Mouse (Mus musculus): ENCODE measurements at regions not wholly inside any gene's neighbourhood (a gene's known extent, or its start where the extent isn't known, plus 50 kb on each side); places are given as distances from the start of the nearest gene placed in this dataset.

GRCm38 (mm10) chr5:82472146-82472545, 882.8 kb downstream of the Tecrl start:
- no peak for DNase-seq (ENCODE audit: low spot score in 2 of 2)

DNA sequence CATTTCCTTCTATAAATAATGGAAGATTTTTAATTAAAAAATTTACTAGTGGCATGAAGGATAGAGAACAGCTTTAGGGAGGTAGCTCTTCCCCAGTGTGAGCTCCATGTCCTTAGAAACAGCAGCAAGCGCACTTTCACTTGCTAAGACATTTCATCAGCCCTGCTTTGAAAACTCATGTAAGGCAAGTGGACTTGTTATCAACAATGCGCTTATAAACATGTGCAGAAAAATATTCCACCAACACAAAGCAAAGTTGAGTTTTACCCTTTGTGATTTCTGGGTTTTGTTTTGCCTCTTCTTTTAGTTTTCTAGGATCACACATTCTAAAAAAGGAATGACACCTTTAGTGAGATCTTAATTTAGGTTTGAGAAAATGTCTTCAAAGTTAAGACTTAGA, 890.7 kb downstream of the Tecrl start:
- no peak for DNase-seq (ENCODE audit: low spot score in 2 of 2)

DNA sequence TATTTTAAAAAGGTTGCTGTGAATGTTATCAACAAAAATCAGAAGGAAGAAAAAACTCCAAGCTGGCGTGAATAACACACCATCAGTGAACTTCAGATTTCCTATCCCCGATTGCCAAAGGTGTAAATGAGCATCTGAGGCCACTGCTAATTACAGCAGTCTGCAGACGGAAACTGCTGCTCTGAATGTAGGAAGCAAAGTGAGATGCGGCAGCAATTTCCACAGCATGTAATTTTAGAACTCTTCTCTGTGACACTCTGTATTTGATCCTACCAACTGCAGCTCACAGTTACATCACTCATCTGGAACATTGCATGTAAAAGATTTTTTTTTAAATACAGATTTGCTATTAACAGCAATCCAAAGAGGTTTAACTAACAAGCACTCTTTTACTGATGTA, 913.7 kb downstream of the Tecrl start:
- no peak for DNase-seq (ENCODE audit: low spot score in 2 of 2)

DNA sequence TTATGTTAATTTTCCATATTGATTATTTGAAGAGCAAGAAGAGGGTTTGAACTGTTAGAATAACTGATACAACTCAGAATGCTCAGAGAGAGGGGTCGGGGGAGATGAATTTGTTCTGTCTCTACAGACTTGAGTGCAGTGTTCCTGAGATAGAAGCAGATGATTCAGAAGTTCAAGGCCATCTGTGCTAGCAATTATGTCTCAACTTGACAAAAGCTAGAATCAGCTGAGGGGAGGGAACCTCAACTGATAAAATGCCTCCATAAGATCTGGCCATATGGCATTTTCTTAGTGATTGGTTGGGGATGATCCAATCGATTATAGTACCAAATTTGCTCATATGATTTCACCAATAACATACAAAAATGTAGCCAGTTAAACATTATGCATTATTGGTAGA, 914.9 kb downstream of the Tecrl start:
- DNase-seq (ENCODE audit: low spot score in 2 of 2) = no peak

GRCm38 (mm10) chr5:82420396-82420795, 934.6 kb downstream of the Tecrl start:
- no peak for DNase-seq (ENCODE audit: low spot score in 2 of 2)

GRCm38 (mm10) chr5:82396632-82397234, 958.3 kb downstream of the Tecrl start:
- DNase-seq (ENCODE audit: low spot score in 2 of 2) = no peak

DNA sequence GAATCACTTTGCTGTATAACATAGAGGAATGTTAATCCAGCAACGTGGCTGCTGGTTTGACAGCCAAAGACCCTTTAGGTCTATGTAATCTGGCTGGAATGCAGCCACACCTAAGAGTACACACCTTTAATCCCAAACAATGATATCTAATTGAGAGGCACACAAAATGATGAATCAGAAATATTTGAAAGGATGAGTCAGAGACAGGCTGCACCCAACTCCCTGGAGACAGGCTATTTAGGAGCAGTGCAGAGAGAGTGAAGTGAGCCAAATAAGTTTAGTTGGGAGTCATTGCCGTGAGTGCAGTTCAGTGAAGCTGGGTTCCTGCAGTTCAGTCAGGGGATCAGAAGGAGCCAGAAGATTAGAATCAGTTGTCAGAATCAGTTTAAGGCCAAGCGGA, 993.4 kb downstream of the Tecrl start:
- no peak for DNase-seq (ENCODE audit: low spot score in 2 of 2)

DNA sequence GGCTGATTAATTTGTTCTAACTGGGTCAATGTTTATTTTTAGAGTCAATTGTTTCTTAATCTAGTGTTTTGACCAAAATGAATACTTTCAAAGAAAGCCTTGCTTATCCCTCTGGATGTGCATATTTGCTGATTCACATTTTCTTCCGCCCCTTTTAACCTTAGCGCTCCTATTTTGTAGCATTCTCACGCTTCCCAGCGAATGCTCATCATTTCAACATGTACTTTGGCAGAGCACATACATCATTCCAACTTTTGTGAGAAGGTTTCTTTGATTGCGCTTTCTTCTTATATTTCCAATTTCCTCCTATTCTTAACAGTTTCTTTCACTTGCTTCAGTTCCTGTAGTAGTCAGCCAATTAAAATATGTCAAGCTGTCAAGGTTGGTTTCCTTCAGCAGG, 998.7 kb downstream of the Tecrl start:
- no peak for DNase-seq (ENCODE audit: low spot score in 2 of 2)

- DNase-seq (ENCODE audit: low spot score in 2 of 2) = no peak
Measured at GRCm38 (mm10) chr5:82351089-82351488, 1003.9 kb downstream of the Tecrl start.

DNA sequence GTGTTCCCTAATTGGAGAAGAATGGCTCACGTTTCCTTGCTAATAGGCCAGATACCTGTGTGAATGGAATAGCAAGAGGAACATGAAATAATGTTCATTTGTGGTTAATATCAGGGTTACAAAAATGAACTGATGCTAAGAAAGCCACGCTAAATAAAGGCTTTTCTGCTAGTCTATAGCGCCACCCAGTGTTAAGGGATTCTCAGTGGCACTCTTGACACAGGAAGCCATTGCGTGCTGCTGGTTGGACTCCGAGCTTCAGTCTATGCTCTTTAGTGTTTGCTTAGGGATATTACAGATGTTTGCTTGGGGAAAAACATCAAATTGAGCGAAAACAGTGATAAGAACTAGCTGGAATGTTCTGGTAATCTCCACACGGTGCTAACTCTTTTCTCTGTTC, 1008.3 kb downstream of the Tecrl start:
- peak in 1 of 2 experiments; percentile 7 for DNase-seq (ENCODE audit: low spot score in 2 of 2)

DNA sequence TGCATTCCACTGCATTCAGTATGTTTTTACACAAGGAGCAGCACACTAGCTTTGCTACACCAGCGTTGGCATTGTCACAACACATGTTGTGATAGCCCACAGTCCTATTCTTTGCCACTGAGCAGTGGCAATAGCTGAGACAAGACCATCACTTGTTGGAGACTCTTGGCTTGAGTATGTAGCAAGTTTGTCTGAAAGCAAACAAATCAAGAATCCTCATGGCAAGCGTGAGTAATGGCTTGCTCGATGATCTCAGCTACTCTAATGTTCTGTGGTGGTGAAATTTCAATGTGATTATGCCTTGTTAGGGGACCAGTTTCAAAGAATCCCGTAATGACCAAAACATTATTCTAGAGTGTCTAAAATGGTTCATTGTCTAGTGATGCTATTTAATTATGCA, 1030.6 kb downstream of the Tecrl start:
- no peak for DNase-seq (ENCODE audit: low spot score in 2 of 2)

- DNase-seq (ENCODE audit: low spot score in 2 of 2) = no peak
Measured at GRCm38 (mm10) chr5:82319709-82320333, 1035.2 kb downstream of the Tecrl start.

- no peak for DNase-seq (ENCODE audit: low spot score in 2 of 2)
Measured at GRCm38 (mm10) chr5:82312054-82312453, 1042.9 kb downstream of the Tecrl start.

- DNase-seq (ENCODE audit: low spot score in 2 of 2) = no peak
Measured at GRCm38 (mm10) chr5:82288069-82288845, 1066.7 kb downstream of the Tecrl start.

GRCm38 (mm10) chr5:82253356-82254104, 1101.5 kb downstream of the Tecrl start:
- DNase-seq (ENCODE audit: low spot score in 2 of 2) = no peak

DNA sequence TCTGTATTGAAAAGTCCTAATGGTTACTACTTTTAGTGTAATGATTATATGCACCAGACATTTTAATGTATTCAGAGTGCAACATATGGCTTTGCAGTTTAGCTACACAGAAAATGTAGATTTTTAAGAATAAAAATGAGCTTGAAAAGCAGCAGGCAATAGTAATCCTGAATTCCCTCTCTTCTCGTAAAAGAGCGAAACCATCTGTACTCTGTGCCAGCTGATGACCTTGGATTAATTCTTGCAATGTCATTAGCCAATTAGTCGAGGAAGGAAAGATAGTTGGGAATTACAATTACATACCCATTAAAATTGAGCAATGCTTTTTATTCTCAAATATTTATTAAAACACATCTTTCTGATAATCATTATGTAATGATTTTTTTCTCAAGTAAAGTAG, 1128.7 kb downstream of the Tecrl start:
- DNase-seq (ENCODE audit: low spot score in 2 of 2) = no peak

DNA sequence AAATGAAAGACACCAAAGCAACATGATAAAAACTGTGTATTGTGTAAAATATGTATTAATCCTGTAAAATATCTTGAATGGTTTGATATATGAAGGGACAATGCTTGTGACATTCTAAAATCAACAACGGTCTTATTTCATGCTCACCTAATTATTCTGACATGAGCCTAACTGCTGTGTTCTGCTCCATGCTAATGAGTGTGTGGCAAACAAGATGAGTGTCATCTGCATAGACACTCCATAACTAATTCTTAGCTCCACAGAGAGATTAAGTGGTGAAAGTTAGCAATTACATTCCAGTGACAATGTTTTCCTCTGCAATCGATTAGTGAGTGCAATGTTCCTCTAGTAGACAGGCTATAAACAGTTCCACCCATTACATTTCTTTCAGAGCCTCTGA, 1131.4 kb downstream of the Tecrl start:
- no peak for DNase-seq (ENCODE audit: low spot score in 2 of 2)

GRCm38 (mm10) chr5:82203606-82204005, 1151.4 kb downstream of the Tecrl start:
- DNase-seq (ENCODE audit: low spot score in 2 of 2) = no peak
